Mouse (Mus musculus): ENCODE data around the gene Bcl3.

- TF ChIP-seq CTCF (IDR thresholded peaks at IDR 0.05; ENCODE audit: control insufficient read depth, insufficient read depth, low read length) (no peak), POLR2A (IDR thresholded peaks at IDR 0.05; ENCODE audit: borderline replicate concordance, control insufficient read depth, low read depth, low read length) (no peak)
Observed at GRCm38 (mm10) chr7:19841686-19842413, 19.3 kb upstream of the Bcl3 start.

Data from bone marrow, adult 2 months (tissue).